8 mouse cellular contexts compared by ENCODE assay signal in genomic region chr2:30719611-30720290, GRCm38 (mm10).
DNase-seq lines count a peak whose midpoint lies in the region; ATAC-seq and TF ChIP-seq lines count a peak whose summit lies in the region.

No protein-coding gene starts in this region.

- ATAC-seq in heart, embryonic 14.5 days (ENCODE audit: insufficient number of reproducible peaks, insufficient read depth, low FRiP score, low read depth), result no peak
- ATAC-seq in limb, embryonic 13.5 days (ENCODE audit: low FRiP score, low read depth), result no peak
- ATAC-seq in neural tube, embryonic 14.5 days (ENCODE audit: low read depth), result no peak

- DNase-seq in left cerebral cortex, adult 2 months (ENCODE audit: extremely low spot score in 1 of 2, low spot score in 2 of 2), result no peak
- no peak for DNase-seq in left cerebral cortex, postnatal 25 days (ENCODE audit: low spot score in 2 of 2)
- peak; percentile 61 for DNase-seq in cerebellum, adult 8-10 months
- DNase-seq in right cerebral cortex, postnatal 36 days (ENCODE audit: low spot score in 2 of 2), result no peak
- no peak for DNase-seq in natural killer cell, adult 2 months (ENCODE audit: low spot score in 2 of 2)

- peak overlapping the region; percentile 100 for H3K27ac ChIP-seq in left cerebral cortex, adult 2 months
- peak overlapping the region; percentile 97 to 98 for H3K27ac ChIP-seq in heart, embryonic 14.5 days (replicated peaks in 1 of 2; ENCODE audit: control insufficient read depth in 1 of 2, insufficient read depth in 1 of 2, low read depth in 2 of 2, low read length in 2 of 2)
- H3K27ac ChIP-seq in limb, embryonic 13.5 days, result peak overlapping the region; percentile 98
- H3K27ac ChIP-seq in neural tube, embryonic 14.5 days (ENCODE audit: low read depth, low read length), result peak overlapping the region; percentile 98

- peaks cover 68 to 84% of the 10 kb centered on the region in 2 experiments for H3K4me1 ChIP-seq in heart, embryonic 14.5 days (ENCODE audit: control insufficient read depth in 2 of 2, insufficient read depth in 2 of 2, low read length in 2 of 2)
- H3K4me1 ChIP-seq in limb, embryonic 13.5 days, result peaks cover 88% of the 10 kb centered on the region
- H3K4me1 ChIP-seq in neural tube, embryonic 14.5 days (ENCODE audit: control insufficient read depth, insufficient read depth, low read length), result peaks cover 72% of the 10 kb centered on the region

- peak overlapping the region; percentile 70 for H3K4me2 ChIP-seq in heart, embryonic 14.5 days (ENCODE audit: low read length)
- peak overlapping the region; percentile 73 for H3K4me2 ChIP-seq in limb, embryonic 13.5 days (replicated peaks)
- peak overlapping the region; percentile 55 for H3K4me2 ChIP-seq in neural tube, embryonic 14.5 days (ENCODE audit: low read depth, low read length)

- no peaks in the 10 kb centered on the region for H3K9me3 ChIP-seq in heart, embryonic 14.5 days (ENCODE audit: control insufficient read depth, low read length)
- H3K9me3 ChIP-seq in limb, embryonic 13.5 days, result no peaks in the 10 kb centered on the region
- H3K9me3 ChIP-seq in neural tube, embryonic 14.5 days (ENCODE audit: control insufficient read depth, low read length), result no peaks in the 10 kb centered on the region

- TF ChIP-seq CTCF in left cerebral cortex, adult 2 months (IDR thresholded peaks at IDR 0.05), result no peak

- no peaks in the 10 kb centered on the region for H3K36me3 ChIP-seq in heart, embryonic 14.5 days (ENCODE audit: control insufficient read depth, insufficient read depth, low read length)
- H3K36me3 ChIP-seq in limb, embryonic 13.5 days, result no peaks in the 10 kb centered on the region
- H3K36me3 ChIP-seq in neural tube, embryonic 14.5 days (ENCODE audit: control insufficient read depth, insufficient read depth, low read length), result no peaks in the 10 kb centered on the region

- peak overlapping the region; percentile 76 for H3K9ac ChIP-seq in heart, embryonic 14.5 days (ENCODE audit: low read length)
- H3K9ac ChIP-seq in limb, embryonic 13.5 days, result peak overlapping the region; percentile 69
- peak overlapping the region; percentile 52 for H3K9ac ChIP-seq in neural tube, embryonic 14.5 days (replicated peaks; ENCODE audit: low read depth, low read length)

- H3K27me3 ChIP-seq in heart, embryonic 14.5 days (ENCODE audit: control insufficient read depth, insufficient read depth, low read length), result no peaks in the 10 kb centered on the region
- H3K27me3 ChIP-seq in limb, embryonic 13.5 days, result no peaks in the 10 kb centered on the region
- H3K27me3 ChIP-seq in neural tube, embryonic 14.5 days (ENCODE audit: control insufficient read depth, insufficient read depth, low read length), result no peaks in the 10 kb centered on the region

- intact Hi-C loops in left cerebral cortex, adult 2 months (cut with DNase I), result loop anchor here (1.0 to 5.0 kb wide), 4 partner anchors 54 to 249 kb away; no protein-coding TSS in a partner anchor
- intact Hi-C loops in left cerebral cortex, postnatal 25 days (cut with DNase I), result loop anchor here (1.0 to 2.0 kb wide), 6 partner anchors 26 to 247 kb away; partner anchors contain the start of gene Cstad

- peak overlapping the region; percentile 24; the same call in 1 of the 2 replicates for H3K4me3 ChIP-seq in left cerebral cortex, adult 2 months
- H3K4me3 ChIP-seq in heart, embryonic 14.5 days (ENCODE audit: control insufficient read depth in 1 of 2, insufficient read depth in 1 of 2, low read depth in 1 of 2, low read length in 2 of 2), result peak overlapping the region; percentile 20 to 22; a peak in 2 of 4 replicates
- H3K4me3 ChIP-seq in limb, embryonic 13.5 days, result peak overlapping the region; percentile 39
- H3K4me3 ChIP-seq in neural tube, embryonic 14.5 days (ENCODE audit: low read depth, low read length), result no peak overlapping the region

- 31% methylated on average over 8 of the region's 8 CpGs for WGBS in heart, embryonic 14.5 days
- 16% methylated on average over 8 of the region's 8 CpGs for WGBS in limb, embryonic 13.5 days
- WGBS in neural tube, embryonic 14.5 days, result 12% methylated on average over 8 of the region's 8 CpGs
